ENCODE assay signal across 14 mouse cellular contexts in the genomic region with DNA sequence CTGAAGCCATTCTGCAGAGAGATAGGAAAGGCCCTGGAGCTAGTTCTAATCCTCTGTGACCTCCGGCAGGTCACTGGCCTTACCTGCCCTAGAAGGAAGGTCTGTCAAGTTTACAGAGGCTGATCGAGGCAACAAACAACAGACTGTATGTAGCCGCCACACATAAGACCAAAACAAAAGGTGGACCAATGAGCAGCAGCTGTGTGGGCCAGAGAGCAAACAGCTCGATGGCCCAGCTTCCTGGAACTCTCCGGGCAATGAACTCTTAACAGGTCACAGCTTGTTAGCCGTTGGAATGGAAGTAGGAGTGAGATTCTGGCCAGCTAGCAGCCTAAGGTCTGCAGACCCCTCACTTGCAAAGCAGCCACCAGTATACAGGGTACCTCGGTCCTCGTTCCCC. TPM values are rescaled to one million over a fixed set of nuclear protein-coding genes. Genes with fewer than 3 reads are reported as not detected.
"Had no signal": no experiment of that assay in that cellular context is flagged by ENCODE, and none has a peak within 500 bp of the region (broad histone marks: within the 10 kb centered on the region; RNA-seq: fewer than 3 reads in every experiment).

No protein-coding gene starts in this region.

- H3K4me3 ChIP-seq: intestine, embryonic 15.5 days; left cerebral cortex, adult 2 months; limb, embryonic 10.5 days; megakaryocyte, embryonic 14.5 days; midbrain, embryonic 15.5 days; neural tube, embryonic 13.5 days had no signal

- DNase-seq: lung, embryonic 14.5 days; lung, postnatal 10 days; right cerebral cortex, postnatal 4 days; spleen, adult 18-20 months; thymus, postnatal 36 days had no signal

- H3K9ac ChIP-seq: intestine, embryonic 15.5 days; lung, embryonic 14.5 days; midbrain, embryonic 15.5 days; neural tube, embryonic 13.5 days had no signal

- H3K36me3 ChIP-seq: intestine, embryonic 15.5 days; limb, embryonic 10.5 days; midbrain, embryonic 15.5 days; neural tube, embryonic 13.5 days had no signal

- H3K27me3 ChIP-seq: intestine, embryonic 15.5 days; midbrain, embryonic 15.5 days; neural tube, embryonic 13.5 days had no signal

- H3K27ac ChIP-seq: intestine, embryonic 15.5 days; left cerebral cortex, adult 2 months; limb, embryonic 10.5 days; macrophage; midbrain, embryonic 15.5 days; neural tube, embryonic 13.5 days had no signal

- ATAC-seq: intestine, embryonic 15.5 days; midbrain, embryonic 15.5 days had no signal

- H3K9me3 ChIP-seq: intestine, embryonic 15.5 days; limb, embryonic 10.5 days; megakaryocyte, embryonic 14.5 days; midbrain, embryonic 15.5 days; neural tube, embryonic 13.5 days had no signal

- H3K4me1 ChIP-seq: midbrain, embryonic 15.5 days; neural tube, embryonic 13.5 days had no signal

- H3K4me2 ChIP-seq: intestine, embryonic 15.5 days; lung, embryonic 14.5 days; midbrain, embryonic 11.5 days; midbrain, embryonic 15.5 days; neural tube, embryonic 13.5 days had no signal

RNA-seq across cellular contexts. Expression of gene Osgin1, which starts 3.7 kb away (rescaled TPM):
- polyA plus RNA-seq: neural tube, embryonic 13.5 days had no signal

RNA-seq across cellular contexts. Expression of gene Necab2, which starts 16.3 kb away (rescaled TPM):
- total RNA-seq: monocyte, adult 5-6 weeks had no signal
- polyA plus RNA-seq: macrophage had no signal
